ENCODE assay signal across 8 mouse cellular contexts in genomic region chr14:27237522-27238187, GRCm38 (mm10).
A peak's percentile ranks its signal among the peaks of the same experiment; 100 is the strongest.
DNase-seq lines count a peak whose midpoint lies in the region; ATAC-seq and TF ChIP-seq lines count a peak whose summit lies in the region.

No protein-coding gene starts in this region.

- H3K9me3 ChIP-seq in hindbrain, embryonic 10.5 days: no peaks in the 10 kb centered on the region
- no peaks in the 10 kb centered on the region for H3K9me3 ChIP-seq in hindbrain, embryonic 12.5 days (replicated peaks)
- H3K9me3 ChIP-seq in limb, embryonic 14.5 days (ENCODE audit: control insufficient read depth, low read length): no peaks in the 10 kb centered on the region

- no peaks in the 10 kb centered on the region for H3K27me3 ChIP-seq in hindbrain, embryonic 10.5 days (ENCODE audit: insufficient read depth, poor library complexity, severe bottlenecking)
- H3K27me3 ChIP-seq in hindbrain, embryonic 12.5 days: no peaks in the 10 kb centered on the region
- H3K27me3 ChIP-seq in limb, embryonic 14.5 days (ENCODE audit: control insufficient read depth, insufficient read depth, low read length): no peaks in the 10 kb centered on the region

- 0 out of 2 replicates have a peak overlapping the region, but pooled peaks have one; percentile 50 for H3K27ac ChIP-seq in hindbrain, embryonic 10.5 days
- H3K27ac ChIP-seq in hindbrain, embryonic 12.5 days: no peak overlapping the region
- H3K27ac ChIP-seq in limb, embryonic 14.5 days (replicated peaks; ENCODE audit: low read depth, low read length): no peak overlapping the region; the same call in 1 of the 2 replicates

- H3K4me2 ChIP-seq in hindbrain, embryonic 12.5 days (replicated peaks): no peak overlapping the region
- 0 out of 2 replicates have a peak overlapping the region, but pooled peaks have one; percentile 6 for H3K4me2 ChIP-seq in limb, embryonic 14.5 days (replicated peaks; ENCODE audit: low read depth, low read length, severe bottlenecking)

- peaks cover 18% of the 10 kb centered on the region for H3K4me1 ChIP-seq in hindbrain, embryonic 10.5 days (replicated peaks)
- no peaks in the 10 kb centered on the region for H3K4me1 ChIP-seq in hindbrain, embryonic 12.5 days
- H3K4me1 ChIP-seq in limb, embryonic 14.5 days (ENCODE audit: control insufficient read depth, insufficient read depth, low read length): peaks cover 10% of the 10 kb centered on the region

- WGBS in hindbrain, embryonic 10.5 days: 62% methylated on average over 12 of the region's 12 CpGs
- WGBS in hindbrain, embryonic 12.5 days: 48% methylated on average over 12 of the region's 12 CpGs
- 30% methylated on average over 12 of the region's 12 CpGs for WGBS in limb, embryonic 14.5 days

- no peaks in the 10 kb centered on the region for H3K36me3 ChIP-seq in hindbrain, embryonic 10.5 days
- no peaks in the 10 kb centered on the region for H3K36me3 ChIP-seq in hindbrain, embryonic 12.5 days
- H3K36me3 ChIP-seq in limb, embryonic 14.5 days (ENCODE audit: control insufficient read depth, insufficient read depth, low read length): no peaks in the 10 kb centered on the region

- peak; percentile 22 for DNase-seq in hindbrain, embryonic 10.5 days (ENCODE audit: low spot score)
- peak; percentile 55 for DNase-seq in embryo, embryonic 10.5 days (ENCODE audit: low spot score)
- DNase-seq in heart, postnatal 25 days (ENCODE audit: low spot score): peak; percentile 66
- DNase-seq in limb, embryonic 14.5 days (ENCODE audit: low spot score): peak; percentile 40
- DNase-seq in naive thymus-derived CD4-positive, alpha-beta T cell, adult 2 months (ENCODE audit: low read depth): peak; percentile 86
- DNase-seq in yolk sac, embryonic 10.5 days (ENCODE audit: low spot score): peak; percentile 25
- no peak for DNase-seq in frontal cortex, postnatal 25 days (ENCODE audit: low spot score in 2 of 2)

- H3K9ac ChIP-seq in hindbrain, embryonic 12.5 days: no peak overlapping the region
- no peak overlapping the region for H3K9ac ChIP-seq in limb, embryonic 14.5 days (ENCODE audit: low read depth, low read length, severe bottlenecking)

- intact Hi-C loops in heart, postnatal 25 days (cut with DNase I): loop anchor here (5.0 kb wide), 1 partner anchor 50 kb away; no protein-coding TSS in a partner anchor

- TF ChIP-seq POLR2A in limb, embryonic 14.5 days (IDR thresholded peaks at IDR 0.05; ENCODE audit: borderline replicate concordance, extremely low read depth, insufficient read depth, insufficient read length): no peak

- no peak for ATAC-seq in hindbrain, embryonic 12.5 days (ENCODE audit: low FRiP score)
- 0 out of 2 replicates have a peak, but pooled peaks have one; percentile 23 for ATAC-seq in limb, embryonic 14.5 days (ENCODE audit: low FRiP score, low read depth)

- no peak overlapping the region for H3K4me3 ChIP-seq in hindbrain, embryonic 10.5 days
- H3K4me3 ChIP-seq in hindbrain, embryonic 12.5 days: no peak overlapping the region
- no peak overlapping the region for H3K4me3 ChIP-seq in limb, embryonic 14.5 days (replicated peaks; ENCODE audit: low read length)

Comparison
In these comparisons a context has a peak if more than half of its experiments do, and no peak if none do; other contexts are left out.
1. DNase-seq: peak in hindbrain, embryonic 10.5 days (single experiment), embryo, embryonic 10.5 days (single experiment), heart, postnatal 25 days (single experiment), limb, embryonic 14.5 days (single experiment), naive thymus-derived CD4-positive, alpha-beta T cell, adult 2 months (single experiment) and yolk sac, embryonic 10.5 days (single experiment); none in frontal cortex, postnatal 25 days (0 of 2).